Mouse (Mus musculus) heart, embryonic 14.5 days (tissue): ENCODE data around the gene Gm16451. TPM values are rescaled to one million over a fixed set of nuclear protein-coding genes. Genes with fewer than 3 reads are reported as not detected.
"Not testable (repeated sequence)": the region's sequence is repeated elsewhere in the genome, so short reads cannot be mapped to it uniquely, and the experiment has no call there.

Source experiments
- ATAC-seq: fragments of 200-750 bp; cut with Nextera tagmentation; 2 replicates; pipeline ENCODE4 v1.8.0; 2017; ENCODE audit warnings: low read depth, moderate TSS enrichment; ENCODE audit not compliant: insufficient number of reproducible peaks, insufficient read depth, low FRiP score
- H3K27ac ChIP-seq, 2 experiments: fragments of 200-500 bp in 1 of 2; fragments of 300-500 bp in 1 of 2; sonication (generic) in 1 of 2; replicated peaks in 1 of 2; 2 replicates each; pipeline ENCODE4 v1.5.1; 2012 to 2014; ENCODE audit warnings: low read depth in 2 of 2, low read length in 2 of 2, control low read depth in 1 of 2, mild to moderate bottlenecking in 1 of 2, mixed read lengths in 1 of 2; ENCODE audit not compliant: control insufficient read depth in 1 of 2, insufficient read depth in 1 of 2
- H3K27me3 ChIP-seq: fragments of 300-500 bp; sonication (generic); 2 replicates; pipeline ENCODE4 v1.6.1; 2014; ENCODE audit warnings: mild to moderate bottlenecking, low read length, control low read depth; ENCODE audit not compliant: control insufficient read depth, insufficient read depth
- H3K36me3 ChIP-seq: fragments of 300-500 bp; sonication (generic); 2 replicates; pipeline ENCODE4 v1.6.1; 2014; ENCODE audit warnings: mild to moderate bottlenecking, control low read depth, low read length, mixed read lengths; ENCODE audit not compliant: control insufficient read depth, insufficient read depth
- H3K4me1 ChIP-seq, 2 experiments: fragments of 200-500 bp in 1 of 2; fragments of 300-500 bp in 1 of 2; sonication (generic) in 1 of 2; 2 replicates each; pipeline ENCODE4 v1.6.1; 2012 to 2014; ENCODE audit warnings: low read length in 2 of 2, control low read depth in 1 of 2, mixed read lengths in 1 of 2; ENCODE audit not compliant: control insufficient read depth in 2 of 2, insufficient read depth in 2 of 2
- H3K4me2 ChIP-seq: fragments of 300-500 bp; sonication (generic); 2 replicates; pipeline ENCODE4 v1.6.1; 2014; ENCODE audit warnings: mild to moderate bottlenecking, low read length
- H3K4me3 ChIP-seq, 2 experiments: fragments of 200-500 bp in 1 of 2; fragments of 300-500 bp in 1 of 2; sonication (generic) in 1 of 2; 2 replicates each; pipeline ENCODE4 v1.5.1; 2012 to 2014; ENCODE audit warnings: low read length in 2 of 2, mild to moderate bottlenecking in 2 of 2, control low read depth in 1 of 2, low read depth in 1 of 2, moderate library complexity in 1 of 2; ENCODE audit not compliant: control insufficient read depth in 1 of 2, insufficient read depth in 1 of 2
- H3K9ac ChIP-seq: fragments of 300-500 bp; sonication (generic); 2 replicates; pipeline ENCODE4 v1.6.1; 2014; ENCODE audit warnings: mild to moderate bottlenecking, low read length
- H3K9me3 ChIP-seq: fragments of 300-500 bp; sonication (generic); 2 replicates; pipeline ENCODE4 v1.6.1; 2016; ENCODE audit warnings: low read length, control low read depth; ENCODE audit not compliant: control insufficient read depth
- WGBS: fragments of 180-500 bp; shearing (Covaris S2); extraction: QIAGEN DNeasy Blood & Tissue Kit; methylation state at CpG from one replicate; pipeline ENCODE4 v1.1.7; 2014; 5-methylcytosine and 5-hydroxymethylcytosine counted together
- polyA plus RNA-seq: library from polyadenylated mRNA; unstranded; fragments of >200 nt; fragmentation: Nextera tagmentation; extraction: Ambion mirVana; gene quantifications from 2 replicates; pipeline ENCODE4 v1.2.1, GENCODE M21; 2014

Gm16451 gene
- polyA plus RNA-seq: not detected in 2 replicates

DNA sequence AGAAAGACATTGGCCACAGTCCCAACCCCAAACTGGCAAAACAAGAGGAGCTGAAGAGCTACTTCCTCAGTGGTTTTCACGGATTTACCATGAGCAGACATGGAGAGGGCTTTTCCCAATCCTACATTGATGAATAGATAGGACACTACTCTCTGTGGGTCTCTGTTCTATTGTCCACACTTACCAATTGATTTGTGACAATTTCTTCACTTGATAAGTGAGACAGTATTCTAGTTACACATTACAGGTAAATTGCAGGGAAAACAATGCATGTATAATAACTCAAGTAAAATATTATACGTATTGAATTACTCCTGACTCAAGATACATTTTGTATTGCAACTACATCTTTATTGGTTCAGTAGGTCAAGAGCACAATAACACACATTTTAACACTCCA, at the start of gene Gm16451:
Gene Gm16451, minus strand, starts transcription at position 101 of the 400 bp plus-strand sequence.
- not testable (repeated sequence) for H3K4me2 ChIP-seq, H3K9ac ChIP-seq, H3K27me3 ChIP-seq, H3K4me1 ChIP-seq, ATAC-seq, H3K27ac ChIP-seq, H3K9me3 ChIP-seq, H3K36me3 ChIP-seq, H3K4me3 ChIP-seq
- WGBS: no CpG with 5 or more reads among the region's 2 CpGs

- not testable (repeated sequence) for H3K27me3 ChIP-seq, H3K4me1 ChIP-seq, H3K4me3 ChIP-seq, H3K36me3 ChIP-seq, H3K9me3 ChIP-seq, H3K4me2 ChIP-seq, H3K9ac ChIP-seq, ATAC-seq, H3K27ac ChIP-seq
- no CpG with 5 or more reads among the region's 3 CpGs for WGBS
Measured at GRCm38 (mm10) chr7:22163935-22164334, 45.9 kb upstream of the Gm16451 start, which contains the start of gene Vmn1r142. Vmn1r142 (minus strand) TSS chr7:22164035.

- not testable (repeated sequence) for H3K36me3 ChIP-seq, H3K27me3 ChIP-seq, H3K4me1 ChIP-seq, H3K4me3 ChIP-seq, H3K27ac ChIP-seq, H3K4me2 ChIP-seq, H3K9me3 ChIP-seq, H3K9ac ChIP-seq, ATAC-seq
- WGBS: no CpG with 5 or more reads among the region's 5 CpGs
Measured at GRCm38 (mm10) chr7:22134641-22135040, 16.6 kb upstream of the Gm16451 start, which contains the start of gene Gm10666. Gm10666 (minus strand) TSS chr7:22134741.

DNA sequence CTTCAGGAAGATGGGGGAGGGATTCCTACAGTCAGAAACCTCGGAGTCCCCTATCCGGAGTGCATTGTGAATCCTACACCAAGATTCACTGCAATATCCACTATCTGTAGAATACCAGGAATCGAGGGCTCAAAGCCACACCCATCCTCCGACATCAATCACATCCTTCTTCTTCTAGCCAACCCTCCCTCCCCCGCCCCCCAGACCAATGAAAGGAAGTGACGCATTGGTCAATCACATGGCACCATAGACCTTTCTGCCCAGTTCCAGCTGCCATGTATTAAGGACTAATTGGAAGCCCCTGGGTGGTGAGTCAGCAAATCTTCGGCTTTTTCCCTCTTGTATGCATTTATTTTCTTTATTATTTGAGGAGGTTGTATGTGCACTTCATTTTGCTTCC, 49.3 kb downstream of the Gm16451 start, which contains the start of gene Vmn1r139:
Gene Vmn1r139, plus strand, starts transcription at position 301 of the 400 bp plus-strand sequence.
- not testable (repeated sequence) for H3K27me3 ChIP-seq, H3K27ac ChIP-seq, H3K4me2 ChIP-seq, ATAC-seq, H3K9ac ChIP-seq, H3K4me3 ChIP-seq, H3K9me3 ChIP-seq, H3K4me1 ChIP-seq, H3K36me3 ChIP-seq
- WGBS: no CpG with 5 or more reads among the region's 7 CpGs

Other genes with a start within 250 kb of the Gm16451 start
- not detected in 2 replicates for gene Gm5891, start 197.0 kb downstream of the Gm16451 start, polyA plus RNA-seq
- not detected in 2 replicates for gene Vmn1r137, start 123.7 kb downstream of the Gm16451 start, polyA plus RNA-seq
- gene Vmn1r138, start 89.3 kb downstream of the Gm16451 start, polyA plus RNA-seq: not detected in 2 replicates
- not detected in 2 replicates for gene Gm6176, start 61.9 kb downstream of the Gm16451 start, polyA plus RNA-seq
- not detected in 2 replicates for gene Vmn1r139, start 49.2 kb downstream of the Gm16451 start, polyA plus RNA-seq
- not detected in 2 replicates for gene Gm10666, start 16.5 kb upstream of the Gm16451 start, polyA plus RNA-seq
- gene Vmn1r142, start 45.8 kb upstream of the Gm16451 start, polyA plus RNA-seq: not detected in 2 replicates
- not detected in 2 replicates for gene Vmn1r143, start 71.1 kb upstream of the Gm16451 start, polyA plus RNA-seq
- not detected in 2 replicates for gene Gm8653, start 83.0 kb upstream of the Gm16451 start, polyA plus RNA-seq
- gene Gm8453, start 111.2 kb upstream of the Gm16451 start, polyA plus RNA-seq: not detected in 2 replicates
- gene Gm4187, start 211.5 kb upstream of the Gm16451 start, polyA plus RNA-seq: not detected in 2 replicates